Mouse (Mus musculus) CH12.LX (cell line): ENCODE results near the gene Tmem126a. TPM values are rescaled to one million over a fixed set of nuclear protein-coding genes. Genes with fewer than 3 reads are reported as not detected.

Experiments
- DNase-seq: peaks from one replicate; pipeline ENCODE4 v3.0.0-alpha.2; 2013; ENCODE audit errors: extremely low read depth
- H3K27ac ChIP-seq: 2 replicates; pipeline ENCODE4 v1.5.1; 2012; ENCODE audit warnings: low read depth, mild to moderate bottlenecking, control low read depth, moderate library complexity; ENCODE audit not compliant: insufficient read depth
- H3K27me3 ChIP-seq: replicated peaks from 2 replicates; pipeline ENCODE3; 2012; ENCODE audit warnings: inconsistent platforms
- H3K36me3 ChIP-seq, 2 experiments: replicated peaks in 1 of 2; 2 replicates each; pipeline versions ENCODE3 to v1.6.1; 2012; ENCODE audit warnings: inconsistent platforms in 1 of 2, low read length in 1 of 2, mild to moderate bottlenecking in 1 of 2, mixed read lengths in 1 of 2, moderate library complexity in 1 of 2; ENCODE audit not compliant: control insufficient read depth in 1 of 2, insufficient read depth in 1 of 2
- H3K4me1 ChIP-seq, 2 experiments: 2 replicates each; pipeline ENCODE4 v1.6.1; 2012; ENCODE audit warnings: inconsistent platforms in 1 of 2, moderate library complexity in 1 of 2; ENCODE audit not compliant: insufficient read depth in 2 of 2, control insufficient read depth in 1 of 2
- H3K4me2 ChIP-seq: 2 replicates; pipeline ENCODE4 v1.6.1; 2012; ENCODE audit warnings: low read depth, mild to moderate bottlenecking, control low read depth; ENCODE audit not compliant: poor library complexity, insufficient read depth, severe bottlenecking
- H3K4me3 ChIP-seq, 3 experiments: fragments of 150-350 bp in 1 of 3; sonication (generic) in 1 of 3; replicated peaks in 1 of 3; 2 replicates each; pipeline versions ENCODE3 to v1.5.1; 2011 to 2012; ENCODE audit warnings: low read depth in 2 of 3, low read length in 2 of 3, mild to moderate bottlenecking in 2 of 3, moderate library complexity in 2 of 3, control low read depth in 1 of 3, improper control_type of control experiment in 1 of 3, inconsistent platforms in 1 of 3, mixed read lengths in 1 of 3; ENCODE audit not compliant: poor library complexity in 1 of 3
- H3K79me2 ChIP-seq: replicated peaks from 2 replicates; pipeline ENCODE4 v1.6.1; 2012; ENCODE audit warnings: mild to moderate bottlenecking, moderate library complexity; ENCODE audit not compliant: control insufficient read depth, poor library complexity, insufficient read depth, severe bottlenecking; ENCODE audit errors: extremely low read depth
- H3K9ac ChIP-seq: 2 replicates; pipeline ENCODE4 v1.6.1; 2012; ENCODE audit warnings: low read depth, mild to moderate bottlenecking, control low read depth, moderate library complexity; ENCODE audit not compliant: insufficient read depth
- H3K9me3 ChIP-seq: replicated peaks from 2 replicates; pipeline ENCODE3; 2012; ENCODE audit warnings: low read length, inconsistent platforms, mixed read lengths
- BHLHE40 ChIP-seq: IDR thresholded peaks from 2 replicates; pipeline ENCODE4 v1.6.1; 2011; ENCODE audit warnings: mild to moderate bottlenecking, low read depth, low read length, improper control_type of control experiment
- CHD1 ChIP-seq: IDR thresholded peaks from 2 replicates; pipeline ENCODE4 v1.6.1; 2012; ENCODE audit warnings: low read depth, low read length, improper control_type of control experiment, inconsistent platforms
- CHD2 ChIP-seq: IDR thresholded peaks from 2 replicates; pipeline ENCODE4 v1.6.1; 2011; ENCODE audit warnings: low read length, improper control_type of control experiment
- ELF1 ChIP-seq: IDR thresholded peaks from 2 replicates; pipeline ENCODE4 v1.6.1; 2014; ENCODE audit warnings: low read depth, mild to moderate bottlenecking, inconsistent platforms, low read length, improper control_type of control experiment
- EP300 ChIP-seq: IDR thresholded peaks from 2 replicates; pipeline ENCODE4 v1.6.1; 2011; ENCODE audit warnings: low read length, improper control_type of control experiment
- ETS1 ChIP-seq: conservative IDR thresholded peaks from 2 replicates; pipeline ENCODE4 v1.6.1; 2012; ENCODE audit warnings: low read depth, mild to moderate bottlenecking, inconsistent platforms, low read length, improper control_type of control experiment, moderate library complexity
- GABPA ChIP-seq: IDR thresholded peaks from 2 replicates; pipeline ENCODE4 v1.6.1; 2012; ENCODE audit warnings: low read depth, low read length, improper control_type of control experiment, inconsistent platforms; ENCODE audit not compliant: insufficient replicate concordance
- HCFC1 ChIP-seq: IDR thresholded peaks from 2 replicates; pipeline ENCODE4 v1.6.1; 2012; ENCODE audit warnings: low read depth, mild to moderate bottlenecking, inconsistent platforms, low read length, improper control_type of control experiment
- KAT2A ChIP-seq: IDR thresholded peaks from 2 replicates; pipeline ENCODE4 v1.6.1; 2012; ENCODE audit warnings: low read length, improper control_type of control experiment, inconsistent platforms; ENCODE audit not compliant: insufficient replicate concordance
- MAFK ChIP-seq: IDR thresholded peaks from 2 replicates; pipeline ENCODE4 v1.6.1; 2011; ENCODE audit warnings: low read length, improper control_type of control experiment; ENCODE audit not compliant: insufficient replicate concordance
- MAX ChIP-seq: IDR thresholded peaks from 2 replicates; pipeline ENCODE4 v1.6.1; 2011; ENCODE audit warnings: low read length, improper control_type of control experiment
- MAZ ChIP-seq: IDR thresholded peaks from 2 replicates; pipeline ENCODE4 v1.6.1; 2012; ENCODE audit warnings: low read depth, mild to moderate bottlenecking, inconsistent platforms, low read length, improper control_type of control experiment, moderate library complexity
- MEF2A ChIP-seq: IDR thresholded peaks from 2 replicates; pipeline ENCODE4 v1.6.1; 2014; ENCODE audit warnings: low read depth, mild to moderate bottlenecking, inconsistent platforms, low read length, improper control_type of control experiment, borderline replicate concordance
- MXI1 ChIP-seq: IDR thresholded peaks from 2 replicates; pipeline ENCODE4 v1.6.1; 2011; ENCODE audit warnings: mild to moderate bottlenecking, low read depth, low read length, improper control_type of control experiment
- NRF1 ChIP-seq: IDR thresholded peaks from 2 replicates; pipeline ENCODE4 v1.6.1; 2014; ENCODE audit warnings: low read depth, mild to moderate bottlenecking, inconsistent platforms, low read length, improper control_type of control experiment, moderate library complexity
- PAX5 ChIP-seq: IDR thresholded peaks from 2 replicates; pipeline ENCODE4 v1.6.1; 2012; ENCODE audit warnings: low read length, inconsistent platforms, mixed read lengths
- POLR2AphosphoS2 ChIP-seq: IDR thresholded peaks from 2 replicates; pipeline ENCODE4 v1.6.1; 2011; ENCODE audit warnings: low read depth, low read length, improper control_type of control experiment
- RCOR1 ChIP-seq: conservative IDR thresholded peaks from 2 replicates; pipeline ENCODE4 v1.6.1; 2012; ENCODE audit warnings: low read depth, mild to moderate bottlenecking, inconsistent platforms, low read length, improper control_type of control experiment
- SIN3A ChIP-seq: IDR thresholded peaks from 2 replicates; pipeline ENCODE4 v1.6.1; 2012; ENCODE audit warnings: low read length, improper control_type of control experiment, inconsistent platforms
- USF2 ChIP-seq: conservative IDR thresholded peaks from 2 replicates; pipeline ENCODE4 v1.6.1; 2011; ENCODE audit warnings: low read depth, low read length, improper control_type of control experiment
- ZKSCAN1 ChIP-seq: IDR thresholded peaks from 2 replicates; pipeline ENCODE4 v1.6.1; 2012; ENCODE audit warnings: low read depth, inconsistent platforms, low read length, improper control_type of control experiment, borderline replicate concordance
- ZMIZ1 ChIP-seq: IDR thresholded peaks from 2 replicates; pipeline ENCODE4 v1.6.1; 2012; ENCODE audit warnings: low read depth, mild to moderate bottlenecking, inconsistent platforms, low read length, improper control_type of control experiment
- dilution Hi-C: fragments of 300-500 bp; cut with MboI; formaldehyde crosslinking; loops from 2 replicates; pipeline ENCODE4 v1.14.3; 2020; ENCODE audit warnings: low sequenced_read_pairs; ENCODE audit not compliant: extremely low pct_unique_long_range_greater_than_20kb, extremely low pct_ligation_motif_present
- in situ Hi-C: fragments of 300-500 bp; cut with MboI; formaldehyde crosslinking; loops from 3 replicates; pipeline ENCODE4 v1.14.3; 2019; ENCODE audit warnings: low sequenced_read_pairs, low pct_ligation_motif_present, low pct_unique_long_range_greater_than_20kb, mixed read lengths
- polyA plus RNA-seq: library from polyadenylated mRNA; unstranded; fragments of >175 nt; gene quantifications from 2 replicates; pipeline ENCODE4 v1.2.1, GENCODE M21; 2012; ENCODE audit warnings: low read depth; ENCODE audit not compliant: insufficient read length
- total RNA-seq, 2 experiments: library from RNA; depleted of rRNA; stranded (reverse); fragments of 300-350 nt in 1 of 2; fragments of >200 nt in 1 of 2; gene quantifications; 2 replicates each; pipeline ENCODE4 v1.2.3; 2012 to 2014

The Tmem126a gene
- total and polyA plus RNA-seq, 3 experiments = 62.3 to 121 (median 65.3) TPM

- Histone ChIP-seq H3K4me2 (peak overlapping the region; percentile 66), H3K4me3 (peak overlapping the region; percentile 60 to 96 (median 64)), H3K79me2 (peaks cover 12% of the 10 kb centered on the region), H3K36me3 (peaks cover 8 to 21% of the 10 kb centered on the region in 2 experiments), H3K9me3 (no peaks in the 10 kb centered on the region), H3K9ac (peak overlapping the region; percentile 79), H3K27ac (peak overlapping the region; percentile 93), H3K27me3 (no peaks in the 10 kb centered on the region), H3K4me1 (peaks cover 0 to 7% of the 10 kb centered on the region in 2 experiments; a peak in 2 of 4 replicates)
- in situ Hi-C loops (no loop called here), dilution Hi-C loops (no loop called here)
- no peak for DNase-seq
- no peak for TF ChIP-seq MAX
- TF ChIP-seq EP300 = no peak
- peak; percentile 54; the same call in 1 of the 2 replicates for TF ChIP-seq BHLHE40
- TF ChIP-seq CHD1 = no peak; the same call in 1 of the 2 replicates
Observed at GRCm38 (mm10) chr7:90457517-90457916, 488 bp upstream of the Tmem126a start.

DNA sequence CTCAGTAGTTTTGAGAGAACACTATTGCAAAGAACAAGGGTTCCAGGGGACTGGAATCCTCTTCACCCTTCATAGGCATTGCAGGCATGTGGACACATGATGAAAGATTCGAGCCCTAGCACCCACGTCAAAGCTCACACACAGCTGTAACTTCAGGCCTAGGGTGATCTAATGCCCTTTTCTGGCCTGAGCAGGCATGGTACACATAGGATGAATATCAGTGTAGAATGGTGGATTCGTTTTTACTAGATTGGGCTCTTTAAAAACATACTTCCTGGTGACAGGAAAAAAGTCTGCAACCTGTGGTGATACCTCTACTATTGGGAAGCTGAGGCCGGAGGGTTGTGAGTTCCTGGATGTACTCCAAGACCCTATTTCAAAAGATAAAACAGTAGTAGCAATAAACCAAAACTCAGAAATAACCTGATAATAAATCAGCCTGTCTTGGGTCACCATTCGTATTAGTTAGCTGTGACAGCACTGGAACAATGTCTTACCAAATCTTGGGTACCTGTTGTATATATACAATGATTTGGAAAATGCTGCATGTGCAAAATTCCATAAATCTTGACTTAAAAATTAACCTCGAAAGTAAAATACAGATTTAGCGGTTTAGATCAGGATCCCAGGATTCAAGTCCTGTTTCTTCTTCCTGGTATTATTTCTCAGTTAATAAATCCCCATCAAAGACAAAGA lies 732 bp downstream of the Tmem126a start:
- peak overlapping the region; percentile 66 for H3K27ac ChIP-seq

DNA sequence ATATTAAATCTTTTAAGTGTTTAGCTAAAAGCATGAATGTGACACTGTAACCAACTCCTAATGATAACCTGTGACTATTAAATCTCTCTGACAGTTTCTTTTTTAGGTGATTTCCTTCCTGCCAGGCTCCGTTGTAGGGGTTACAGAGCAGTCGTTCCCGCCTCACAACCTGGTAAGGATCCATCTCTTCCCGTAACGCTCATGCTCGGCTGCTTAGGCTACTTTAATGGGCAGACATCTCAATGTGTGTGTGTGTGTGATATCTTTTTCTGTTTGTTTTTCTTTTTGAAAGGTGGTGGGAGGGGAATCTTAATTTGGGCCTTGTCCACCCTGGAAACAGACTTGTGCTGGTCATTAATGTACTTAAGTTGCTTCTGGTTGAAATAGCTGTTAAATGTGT lies 12.8 kb downstream of the Tmem126a start:
- in situ Hi-C loops = loop anchor here (25.0 kb wide), 1 partner anchor 432 kb away; no protein-coding TSS in a partner anchor
- dilution Hi-C loops = no loop called here
- Histone ChIP-seq H3K4me1 (peaks cover 0 to 21% of the 10 kb centered on the region in 2 experiments; a peak in 2 of 4 replicates), H3K79me2 (peaks cover 36% of the 10 kb centered on the region), H3K9ac (peak overlapping the region; percentile 99), H3K36me3 (peaks cover 5 to 29% of the 10 kb centered on the region in 2 experiments), H3K27ac (no peak overlapping the region), H3K9me3 (no peaks in the 10 kb centered on the region), H3K4me2 (peak overlapping the region; percentile 94), H3K27me3 (no peaks in the 10 kb centered on the region), H3K4me3 (peak overlapping the region; percentile 77 to 100 (median 94))
- TF ChIP-seq SIN3A = peak; percentile 79; the same call in 1 of the 2 replicates
- no peak for TF ChIP-seq POLR2AphosphoS2
- DNase-seq = no peak

More for the DNA sequence above, 732 bp downstream of the Tmem126a start:
- H3K4me3 ChIP-seq = peak overlapping the region; percentile 60 to 96 (median 64)
- H3K9me3 ChIP-seq = no peaks in the 10 kb centered on the region
- dilution Hi-C loops = no loop called here
- peak overlapping the region; percentile 79 for H3K9ac ChIP-seq
- peaks cover 12 to 32% of the 10 kb centered on the region in 2 experiments for H3K36me3 ChIP-seq
- DNase-seq = no peak
- peaks cover 19% of the 10 kb centered on the region for H3K79me2 ChIP-seq
- H3K27me3 ChIP-seq = no peaks in the 10 kb centered on the region
- in situ Hi-C loops = no loop called here
- H3K4me2 ChIP-seq = peak overlapping the region; percentile 79
- H3K4me1 ChIP-seq = peaks cover 0 to 7% of the 10 kb centered on the region in 2 experiments; a peak in 2 of 4 replicates
- TF ChIP-seq HCFC1 = no peak
- TF ChIP-seq MAZ = no peak
- no peak for TF ChIP-seq ZMIZ1
- TF ChIP-seq MAFK = peak; percentile 75
- TF ChIP-seq KAT2A = no peak
- TF ChIP-seq NRF1 = no peak
- no peak for TF ChIP-seq GABPA
- TF ChIP-seq ZKSCAN1 = no peak
- no peak for TF ChIP-seq MXI1
- TF ChIP-seq USF2 = no peak
- no peak for TF ChIP-seq ELF1
- no peak for TF ChIP-seq MEF2A
- TF ChIP-seq PAX5 = no peak
- TF ChIP-seq ETS1 = no peak; the same call in 1 of the 2 replicates
- no peak; the same call in 1 of the 2 replicates for TF ChIP-seq RCOR1
- no peak for TF ChIP-seq CHD2
- TF ChIP-seq POLR2AphosphoS2 = peak; percentile 47; the same call in 1 of the 2 replicates
